Mouse (Mus musculus) forebrain, embryonic 16.5 days (tissue): ENCODE measurements around the gene Rbm15. TPM values are rescaled to one million over a fixed set of nuclear protein-coding genes. Genes with fewer than 3 reads are reported as not detected.
A peak's percentile ranks its signal among the peaks of the same experiment; 100 is the strongest.

Experiments used
- ATAC-seq: fragments of 200-750 bp; cut with Nextera tagmentation; 2 replicates; pipeline ENCODE4 v1.8.0; 2017; ENCODE audit warnings: mild to moderate bottlenecking, moderate library complexity
- H3K27ac ChIP-seq: fragments of 300-500 bp; sonication (generic); 2 replicates; pipeline ENCODE4 v1.5.1; 2014; ENCODE audit warnings: low read length, control low read depth
- H3K27me3 ChIP-seq: fragments of 300-500 bp; sonication (generic); replicated peaks from 2 replicates; pipeline ENCODE4 v1.6.1; 2014; ENCODE audit warnings: low read length; ENCODE audit not compliant: control insufficient read depth, insufficient read depth
- H3K36me3 ChIP-seq: fragments of 300-500 bp; sonication (generic); 2 replicates; pipeline ENCODE4 v1.6.1; 2014; ENCODE audit not compliant: control insufficient read depth, insufficient read depth
- H3K4me1 ChIP-seq: fragments of 300-500 bp; sonication (generic); replicated peaks from 2 replicates; pipeline ENCODE4 v1.6.1; 2014; ENCODE audit warnings: low read length; ENCODE audit not compliant: control insufficient read depth, insufficient read depth
- H3K4me2 ChIP-seq: fragments of 300-500 bp; sonication (generic); 2 replicates; pipeline ENCODE4 v1.6.1; 2014; ENCODE audit warnings: mild to moderate bottlenecking, low read length, control low read depth
- H3K4me3 ChIP-seq: fragments of 300-500 bp; sonication (generic); replicated peaks from 2 replicates; pipeline ENCODE4 v1.5.1; 2014; ENCODE audit warnings: mild to moderate bottlenecking, low read length, control low read depth
- H3K9ac ChIP-seq: fragments of 300-500 bp; sonication (generic); replicated peaks from 2 replicates; pipeline ENCODE4 v1.6.1; 2014; ENCODE audit warnings: low read depth, low read length, control low read depth
- H3K9me3 ChIP-seq: fragments of 300-500 bp; sonication (generic); 2 replicates; pipeline ENCODE4 v1.6.1; 2016; ENCODE audit warnings: low read length; ENCODE audit not compliant: control insufficient read depth
- WGBS: fragments of 180-500 bp; shearing (Covaris S2); extraction: QIAGEN DNeasy Blood & Tissue Kit; methylation state at CpG from one replicate; pipeline ENCODE4 v1.1.7; 2014; 5-methylcytosine and 5-hydroxymethylcytosine counted together
- polyA plus RNA-seq: library from polyadenylated mRNA; unstranded; fragments of >200 nt; fragmentation: Nextera tagmentation; extraction: Ambion mirVana; gene quantifications from 2 replicates; pipeline ENCODE4 v1.2.1, GENCODE M21; 2015

Rbm15 gene
- 9.3 and 10.4 TPM in 2 replicates for polyA plus RNA-seq

DNA sequence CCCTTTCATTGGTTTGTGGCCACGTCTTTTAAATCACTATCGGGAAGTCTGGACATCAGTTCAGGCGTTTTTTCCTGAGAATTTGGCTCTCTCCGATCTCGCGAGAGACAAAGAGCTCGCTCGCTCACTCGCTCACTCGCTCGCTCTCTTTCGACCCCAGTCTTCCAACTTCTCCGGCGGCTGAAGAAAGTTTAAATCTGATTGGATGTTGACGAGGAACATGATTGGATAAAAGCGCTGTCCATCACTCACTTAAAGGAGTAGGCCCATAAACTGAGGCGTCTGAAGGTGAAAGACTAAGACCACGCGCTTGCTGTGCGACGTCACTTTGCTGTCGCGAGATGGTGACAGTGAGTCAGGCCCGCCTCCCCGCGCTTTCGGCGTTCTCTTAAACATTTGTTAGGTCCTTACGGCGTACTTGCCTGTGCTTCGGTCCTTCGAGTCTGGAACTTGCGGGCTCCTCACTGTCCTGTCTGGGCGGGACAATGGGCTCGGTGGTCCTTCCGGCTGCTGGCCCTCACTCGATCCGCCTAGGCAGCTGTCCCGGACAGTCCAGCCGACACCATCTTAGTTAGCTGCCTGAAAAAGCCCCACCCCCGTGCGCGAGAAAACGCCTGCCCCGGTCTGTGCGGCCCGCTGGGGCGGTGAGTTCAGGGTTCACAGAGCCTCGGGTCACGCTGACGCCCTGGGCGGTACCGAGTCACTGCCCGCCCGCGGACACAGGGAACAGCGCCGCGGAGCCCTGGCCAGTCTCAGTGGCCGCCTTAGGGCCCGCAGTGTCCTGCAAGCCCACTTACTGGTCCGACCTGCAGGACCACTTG, at the start of gene Rbm15:
TSS of gene Rbm15 (minus strand) at position 293 of the 821 bp plus-strand sequence.
- H3K27ac ChIP-seq: peak within 1 kb of the TSS; percentile 94
- under 1% methylated on average over 62 of the region's 62 CpGs for WGBS
- ATAC-seq: peak; percentile 94

DNA sequence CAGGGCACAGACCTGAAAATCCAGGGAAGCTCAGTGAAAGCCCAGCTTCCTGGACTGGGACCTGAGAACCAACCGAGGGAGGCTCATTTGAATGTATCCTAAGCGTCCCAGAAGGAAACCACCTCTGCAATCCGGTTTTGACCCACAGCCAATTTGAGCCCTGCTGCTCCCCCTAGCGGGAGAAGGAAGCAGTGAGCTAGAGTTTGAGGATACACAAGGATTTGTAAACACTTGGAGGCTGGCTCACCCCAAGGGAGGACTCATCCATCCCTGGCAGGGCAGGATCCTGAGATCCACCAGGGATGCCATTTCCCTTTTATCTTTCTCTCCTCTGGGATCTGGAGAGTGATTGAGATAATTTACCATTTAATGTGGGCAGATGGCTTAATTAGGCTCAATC, 45.9 kb upstream of the Rbm15 start:
- H3K36me3 ChIP-seq: no peaks in the 10 kb centered on the region
- no peak overlapping the region for H3K9ac ChIP-seq
- no peaks in the 10 kb centered on the region for H3K9me3 ChIP-seq
- H3K4me1 ChIP-seq: no peaks in the 10 kb centered on the region
- H3K27ac ChIP-seq: no peak overlapping the region
- H3K4me2 ChIP-seq: no peak overlapping the region
- no peak overlapping the region for H3K4me3 ChIP-seq
- ATAC-seq: no peak
- H3K27me3 ChIP-seq: no peaks in the 10 kb centered on the region
- WGBS: 2% methylated on average over 4 of the region's 4 CpGs

More for the DNA sequence above, at the start of gene Rbm15:
- Histone ChIP-seq H3K9me3 (no peaks in the 10 kb centered on the region), H3K36me3 (peaks cover 6% of the 10 kb centered on the region; the same call in 1 of the 2 replicates), H3K27me3 (no peaks in the 10 kb centered on the region), H3K9ac (peak within 1 kb of the TSS; percentile 87), H3K4me1 (peaks cover 25% of the 10 kb centered on the region), H3K4me2 (peak within 1 kb of the TSS; percentile 93), H3K4me3 (peak within 1 kb of the TSS; percentile 98)

DNA sequence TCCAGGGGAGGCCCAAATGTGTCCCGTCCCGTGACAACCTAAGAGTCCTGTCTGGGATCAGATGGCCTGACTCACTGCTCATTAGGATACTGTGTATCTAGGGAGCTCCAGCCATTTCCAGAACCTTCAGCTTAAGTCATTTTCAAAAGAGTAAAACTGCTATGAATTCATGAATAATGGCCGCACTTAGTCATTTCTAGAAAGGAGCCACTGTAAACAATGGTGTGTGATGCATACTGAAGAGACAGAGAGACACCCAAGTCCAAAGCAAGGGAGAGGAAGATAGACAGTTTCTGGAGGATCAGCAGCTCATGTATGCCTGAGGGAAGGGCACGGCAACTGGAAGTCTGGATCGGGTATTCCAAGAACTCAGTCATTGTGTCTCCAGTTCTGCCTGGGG, 45.2 kb upstream of the Rbm15 start:
- Histone ChIP-seq H3K27ac (no peak overlapping the region), H3K27me3 (no peaks in the 10 kb centered on the region), H3K9ac (no peak overlapping the region), H3K4me3 (no peak overlapping the region), H3K4me2 (no peak overlapping the region), H3K36me3 (no peaks in the 10 kb centered on the region), H3K9me3 (no peaks in the 10 kb centered on the region), H3K4me1 (no peaks in the 10 kb centered on the region)
- WGBS: 89% methylated on average over 5 of the region's 5 CpGs
- no peak for ATAC-seq

DNA sequence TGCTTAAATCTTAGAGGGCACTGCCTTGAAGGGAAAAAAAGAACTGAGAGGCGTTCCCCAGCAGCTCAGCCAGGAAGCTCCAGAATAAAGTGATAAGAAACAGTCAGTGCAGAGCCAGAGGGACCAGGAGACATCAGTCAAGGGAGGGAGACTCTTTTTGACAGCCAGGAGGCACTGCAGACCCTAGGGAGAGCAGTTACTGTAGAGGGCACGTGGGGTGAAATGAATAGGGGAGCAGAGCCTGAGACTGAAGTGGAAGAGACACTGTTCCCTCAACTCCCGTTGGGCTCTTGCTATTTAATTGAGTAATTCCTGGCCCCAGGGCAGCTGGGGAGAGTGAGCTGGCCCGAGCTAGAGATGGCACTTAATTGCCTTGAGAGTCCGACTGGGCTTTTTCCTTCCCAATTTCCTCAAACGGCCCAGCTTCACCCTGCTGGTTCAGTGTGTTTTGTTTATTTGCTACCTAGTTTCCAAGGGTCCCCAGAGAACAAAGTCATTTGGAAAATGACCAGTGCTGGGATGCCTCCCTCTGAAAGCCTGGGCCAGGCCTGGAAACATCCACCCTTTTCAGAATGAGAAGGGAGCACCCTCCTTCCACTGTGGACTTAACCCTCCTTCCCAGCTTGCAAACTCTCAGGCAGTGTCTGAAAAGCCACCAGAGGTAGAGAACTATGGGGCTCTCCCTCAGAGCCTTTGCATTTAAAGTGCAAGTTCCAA, 41.6 kb upstream of the Rbm15 start:
- Histone ChIP-seq H3K36me3 (no peaks in the 10 kb centered on the region), H3K4me2 (no peak overlapping the region), H3K9ac (no peak overlapping the region), H3K27me3 (no peaks in the 10 kb centered on the region), H3K9me3 (no peaks in the 10 kb centered on the region; the same call in 1 of the 2 replicates), H3K4me3 (no peak overlapping the region), H3K27ac (no peak overlapping the region), H3K4me1 (no peaks in the 10 kb centered on the region)
- ATAC-seq: no peak
- WGBS: 12% methylated on average over 6 of the region's 6 CpGs

DNA sequence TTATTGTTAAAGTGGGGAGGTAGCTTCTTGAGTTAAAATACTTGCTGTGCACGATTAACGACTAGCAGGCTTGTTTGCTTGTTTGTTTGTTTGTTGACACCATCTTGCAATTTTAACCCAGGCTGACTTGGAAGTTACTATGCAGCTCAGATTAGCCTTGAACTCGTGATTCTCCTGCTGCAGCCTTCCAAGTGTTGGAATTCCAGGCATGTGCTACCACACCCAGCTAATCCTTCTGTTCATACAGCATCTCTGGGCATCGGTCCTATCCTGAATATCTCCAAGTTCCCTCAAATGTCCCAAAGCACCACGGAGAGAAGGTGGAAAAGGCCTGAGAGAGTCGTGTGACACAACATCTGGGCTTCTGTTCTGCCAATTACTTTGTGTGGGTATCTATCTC, 35.7 kb upstream of the Rbm15 start:
- ATAC-seq: no peak
- no peak overlapping the region for H3K4me2 ChIP-seq
- H3K27ac ChIP-seq: no peak overlapping the region

DNA sequence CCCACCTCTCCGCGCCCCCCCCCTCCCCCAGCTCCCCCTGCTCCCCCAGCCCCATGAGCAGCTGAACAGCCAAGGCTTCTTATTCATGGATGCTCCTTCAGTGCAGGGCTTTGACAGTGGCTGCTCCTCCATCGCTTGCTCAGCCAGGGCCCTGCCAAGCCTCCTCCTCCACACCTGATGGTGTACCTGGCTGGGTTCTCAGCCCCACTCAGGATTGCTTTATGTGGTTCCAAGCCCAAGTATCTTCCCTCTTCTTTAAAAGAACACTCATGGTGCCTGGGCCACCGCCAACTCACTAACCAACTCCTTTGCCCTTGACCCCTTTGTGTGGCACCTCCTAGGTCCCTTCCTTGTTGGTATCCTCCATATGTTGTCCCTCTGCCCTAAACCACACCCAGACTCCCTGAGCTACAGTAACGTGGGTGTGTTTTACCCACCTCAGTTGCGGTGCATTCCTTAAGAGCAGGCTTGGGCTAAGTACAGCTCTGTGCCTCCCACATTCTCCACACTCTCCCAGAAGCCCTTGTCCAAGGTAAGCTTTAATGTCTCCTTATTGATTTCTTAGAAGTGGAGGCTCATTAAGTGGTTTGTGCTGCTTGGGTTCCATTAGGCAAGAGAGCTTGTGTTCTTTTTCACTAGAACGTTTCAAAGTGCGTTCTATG, 34.6 kb upstream of the Rbm15 start:
- 85% methylated on average over 8 of the region's 8 CpGs for WGBS
- no peak overlapping the region for H3K9ac ChIP-seq
- no peak for ATAC-seq

More for the DNA sequence above, 35.7 kb upstream of the Rbm15 start:
- H3K4me3 ChIP-seq: no peak overlapping the region
- no peaks in the 10 kb centered on the region for H3K36me3 ChIP-seq
- no peaks in the 10 kb centered on the region; the same call in 1 of the 2 replicates for H3K9me3 ChIP-seq
- 77% methylated on average over 6 of the region's 6 CpGs for WGBS
- no peaks in the 10 kb centered on the region for H3K4me1 ChIP-seq
- H3K27me3 ChIP-seq: no peaks in the 10 kb centered on the region
- no peak overlapping the region for H3K9ac ChIP-seq

DNA sequence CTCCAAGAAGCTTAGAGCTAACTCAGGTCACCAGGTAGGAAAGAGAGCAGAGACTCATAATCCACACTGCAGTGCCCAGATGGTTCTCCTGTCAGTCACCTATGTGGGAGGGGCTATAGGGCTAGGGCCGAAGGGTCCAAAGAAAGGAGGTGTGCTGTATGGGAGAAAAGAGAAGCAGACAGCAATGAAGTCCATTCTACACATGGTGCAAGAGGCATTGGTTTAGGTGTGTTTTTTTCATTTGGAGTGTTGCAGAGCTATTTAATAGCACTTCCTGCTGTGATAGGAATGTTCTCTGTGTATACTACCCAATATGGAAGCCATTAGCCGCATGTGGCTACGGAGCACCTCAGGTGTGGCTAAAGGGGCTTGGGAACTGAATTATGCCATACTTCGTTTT, 31.9 kb upstream of the Rbm15 start:
- WGBS: 87% methylated on average over 4 of the region's 4 CpGs
- no peak for ATAC-seq
- H3K4me3 ChIP-seq: no peak overlapping the region

More for the DNA sequence above, 34.6 kb upstream of the Rbm15 start:
- Histone ChIP-seq H3K4me2 (no peak overlapping the region), H3K4me1 (no peaks in the 10 kb centered on the region), H3K27me3 (no peaks in the 10 kb centered on the region), H3K36me3 (no peaks in the 10 kb centered on the region), H3K9me3 (no peaks in the 10 kb centered on the region; the same call in 1 of the 2 replicates), H3K27ac (no peak overlapping the region), H3K4me3 (no peak overlapping the region)

DNA sequence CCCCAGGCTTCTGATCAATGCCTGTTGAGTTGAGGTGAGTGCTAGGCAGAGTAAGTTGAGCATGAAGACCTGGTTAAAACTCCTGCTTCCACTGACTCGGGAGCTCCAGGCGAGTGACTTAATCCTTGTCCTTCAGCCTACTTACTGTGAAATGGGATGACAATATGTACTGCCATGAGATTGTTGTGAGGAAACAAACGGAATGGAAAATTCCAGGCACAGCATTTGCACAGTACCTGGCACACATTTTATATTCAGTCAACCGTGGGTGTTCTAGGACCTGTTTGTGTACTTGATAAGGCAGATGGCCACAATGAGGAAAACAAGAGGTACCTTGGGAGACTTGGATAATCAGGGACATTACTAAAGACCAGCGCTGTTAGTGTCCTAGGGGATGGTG, 29.9 kb upstream of the Rbm15 start:
- no peak overlapping the region for H3K4me3 ChIP-seq
- H3K9ac ChIP-seq: no peak overlapping the region
- no peak overlapping the region for H3K27ac ChIP-seq
- no peaks in the 10 kb centered on the region for H3K36me3 ChIP-seq
- ATAC-seq: no peak
- H3K9me3 ChIP-seq: no peaks in the 10 kb centered on the region
- WGBS: 83% methylated on average over 5 of the region's 5 CpGs
- H3K4me1 ChIP-seq: no peaks in the 10 kb centered on the region
- no peak overlapping the region for H3K4me2 ChIP-seq
- peaks cover 2% of the 10 kb centered on the region; the same call in 1 of the 2 replicates for H3K27me3 ChIP-seq

More for the DNA sequence above, 31.9 kb upstream of the Rbm15 start:
- H3K4me2 ChIP-seq: no peak overlapping the region
- 0 out of 2 replicates have a peak, but pooled peaks cover 2% of the 10 kb centered on the region for H3K27me3 ChIP-seq
- no peaks in the 10 kb centered on the region for H3K9me3 ChIP-seq
- no peak overlapping the region for H3K9ac ChIP-seq
- H3K36me3 ChIP-seq: no peaks in the 10 kb centered on the region
- no peak overlapping the region for H3K27ac ChIP-seq
- no peaks in the 10 kb centered on the region for H3K4me1 ChIP-seq

DNA sequence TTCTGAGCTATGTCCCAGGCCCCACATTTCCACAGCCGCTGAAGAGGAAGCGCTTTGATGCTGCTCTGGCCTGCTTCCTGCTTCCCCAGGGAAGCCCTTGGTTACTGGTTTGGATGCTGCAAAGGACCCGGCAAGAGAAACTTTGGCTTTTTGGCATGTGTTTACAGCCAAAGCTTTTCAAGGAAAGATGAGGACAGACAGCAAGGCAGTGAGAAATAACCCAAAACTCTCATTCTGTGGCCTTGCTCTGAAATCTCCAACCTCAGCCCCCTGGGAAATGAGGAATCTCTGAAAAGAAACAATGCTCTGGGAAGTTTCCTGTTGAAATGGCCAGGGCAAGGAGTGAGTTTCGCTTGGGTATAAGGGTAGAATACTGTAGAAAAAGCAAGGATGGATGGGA, 26.9 kb upstream of the Rbm15 start:
- no peaks in the 10 kb centered on the region for H3K9me3 ChIP-seq
- 81% methylated on average over 4 of the region's 4 CpGs for WGBS
- H3K27ac ChIP-seq: no peak overlapping the region
- no peaks in the 10 kb centered on the region; the same call in 1 of the 2 replicates for H3K4me1 ChIP-seq
- ATAC-seq: no peak
- H3K27me3 ChIP-seq: peaks cover 4% of the 10 kb centered on the region; the same call in 1 of the 2 replicates
- no peak overlapping the region for H3K9ac ChIP-seq
- no peak overlapping the region for H3K4me2 ChIP-seq
- H3K4me3 ChIP-seq: no peak overlapping the region
- no peaks in the 10 kb centered on the region for H3K36me3 ChIP-seq
